Mouse (Mus musculus) forebrain, embryonic 16.5 days (tissue): ENCODE data around the gene Prrc2b. TPM values are rescaled to one million over a fixed set of nuclear protein-coding genes. Genes with fewer than 3 reads are reported as not detected.

ENCODE experiments used
- ATAC-seq: fragments of 200-750 bp; cut with Nextera tagmentation; 2 replicates; pipeline ENCODE4 v1.8.0; 2017; ENCODE audit warnings: mild to moderate bottlenecking, moderate library complexity
- H3K27ac ChIP-seq: fragments of 300-500 bp; sonication (generic); 2 replicates; pipeline ENCODE4 v1.5.1; 2014; ENCODE audit warnings: low read length, control low read depth
- H3K27me3 ChIP-seq: fragments of 300-500 bp; sonication (generic); replicated peaks from 2 replicates; pipeline ENCODE4 v1.6.1; 2014; ENCODE audit warnings: low read length; ENCODE audit not compliant: control insufficient read depth, insufficient read depth
- H3K36me3 ChIP-seq: fragments of 300-500 bp; sonication (generic); 2 replicates; pipeline ENCODE4 v1.6.1; 2014; ENCODE audit not compliant: control insufficient read depth, insufficient read depth
- H3K4me1 ChIP-seq: fragments of 300-500 bp; sonication (generic); replicated peaks from 2 replicates; pipeline ENCODE4 v1.6.1; 2014; ENCODE audit warnings: low read length; ENCODE audit not compliant: control insufficient read depth, insufficient read depth
- H3K4me2 ChIP-seq: fragments of 300-500 bp; sonication (generic); 2 replicates; pipeline ENCODE4 v1.6.1; 2014; ENCODE audit warnings: mild to moderate bottlenecking, low read length, control low read depth
- H3K4me3 ChIP-seq: fragments of 300-500 bp; sonication (generic); replicated peaks from 2 replicates; pipeline ENCODE4 v1.5.1; 2014; ENCODE audit warnings: mild to moderate bottlenecking, low read length, control low read depth
- H3K9ac ChIP-seq: fragments of 300-500 bp; sonication (generic); replicated peaks from 2 replicates; pipeline ENCODE4 v1.6.1; 2014; ENCODE audit warnings: low read depth, low read length, control low read depth
- H3K9me3 ChIP-seq: fragments of 300-500 bp; sonication (generic); 2 replicates; pipeline ENCODE4 v1.6.1; 2016; ENCODE audit warnings: low read length; ENCODE audit not compliant: control insufficient read depth
- WGBS: fragments of 180-500 bp; shearing (Covaris S2); extraction: QIAGEN DNeasy Blood & Tissue Kit; methylation state at CpG from one replicate; pipeline ENCODE4 v1.1.7; 2014; 5-methylcytosine and 5-hydroxymethylcytosine counted together
- polyA plus RNA-seq: library from polyadenylated mRNA; unstranded; fragments of >200 nt; fragmentation: Nextera tagmentation; extraction: Ambion mirVana; gene quantifications from 2 replicates; pipeline ENCODE4 v1.2.1, GENCODE M21; 2015

Prrc2b gene
- polyA plus RNA-seq, 1 experiment from 2014 or later = 84.7 TPM

- Histone ChIP-seq H3K9me3 (no peaks in the 10 kb centered on the region), H3K36me3 (peaks cover 83% of the 10 kb centered on the region), H3K27me3 (no peaks in the 10 kb centered on the region), H3K27ac (no peak overlapping the region), H3K4me2 (no peak overlapping the region), H3K4me3 (no peak overlapping the region), H3K4me1 (no peaks in the 10 kb centered on the region), H3K9ac (no peak overlapping the region)
- no peak for ATAC-seq
- WGBS = 87% methylated on average over 11 of the region's 11 CpGs
Observed at GRCm38 (mm10) chr2:32218541-32219334, 67.9 kb downstream of the Prrc2b start.

GRCm38 (mm10) chr2:32219501-32219900 is 68.6 kb downstream of the Prrc2b start:
- Histone ChIP-seq H3K27me3 (no peaks in the 10 kb centered on the region), H3K9me3 (no peaks in the 10 kb centered on the region), H3K4me3 (no peak overlapping the region), H3K9ac (no peak overlapping the region), H3K36me3 (peaks cover 86% of the 10 kb centered on the region), H3K4me2 (no peak overlapping the region), H3K27ac (no peak overlapping the region), H3K4me1 (no peaks in the 10 kb centered on the region)
- ATAC-seq = no peak
- WGBS = 94% methylated on average over 14 of the region's 14 CpGs

- ATAC-seq = no peak
- no peak overlapping the region for H3K9ac ChIP-seq
- H3K27ac ChIP-seq = no peak overlapping the region
- H3K4me3 ChIP-seq = no peak overlapping the region
- H3K4me2 ChIP-seq = no peak overlapping the region
- no peaks in the 10 kb centered on the region for H3K27me3 ChIP-seq
- H3K36me3 ChIP-seq = peaks cover 84% of the 10 kb centered on the region
- no peaks in the 10 kb centered on the region for H3K4me1 ChIP-seq
- H3K9me3 ChIP-seq = no peaks in the 10 kb centered on the region
- 91% methylated on average over 6 of the region's 6 CpGs for WGBS
Observed at GRCm38 (mm10) chr2:32220021-32220420, 69.1 kb downstream of the Prrc2b start.

DNA sequence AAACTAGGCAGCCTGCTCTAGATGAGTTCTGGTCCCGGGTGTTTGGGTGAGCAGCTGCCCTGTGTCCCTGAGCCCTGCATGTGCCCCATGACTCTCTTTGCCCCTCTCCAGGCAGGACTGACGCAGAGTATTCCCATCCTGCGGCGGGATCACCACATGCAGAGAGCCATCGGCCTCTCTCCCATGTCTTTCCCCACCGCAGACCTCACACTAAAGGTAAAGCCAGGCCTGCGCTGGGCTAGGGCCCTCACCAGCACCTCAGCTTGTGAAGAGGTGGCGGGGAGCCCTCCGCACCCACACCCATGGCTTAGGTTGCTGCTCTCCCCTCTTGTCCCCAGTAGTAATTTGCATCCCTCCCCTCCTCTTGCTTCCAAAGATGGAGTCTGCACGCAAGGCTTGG is 70.1 kb downstream of the Prrc2b start:
- Histone ChIP-seq H3K4me2 (no peak overlapping the region), H3K27me3 (no peaks in the 10 kb centered on the region), H3K9ac (no peak overlapping the region), H3K4me3 (no peak overlapping the region), H3K4me1 (no peaks in the 10 kb centered on the region), H3K36me3 (peaks cover 79% of the 10 kb centered on the region), H3K27ac (no peak overlapping the region), H3K9me3 (no peaks in the 10 kb centered on the region)
- ATAC-seq = no peak
- 95% methylated on average over 10 of the region's 10 CpGs for WGBS

- ATAC-seq = no peak
Observed at GRCm38 (mm10) chr2:32221577-32221976, 70.7 kb downstream of the Prrc2b start.

DNA sequence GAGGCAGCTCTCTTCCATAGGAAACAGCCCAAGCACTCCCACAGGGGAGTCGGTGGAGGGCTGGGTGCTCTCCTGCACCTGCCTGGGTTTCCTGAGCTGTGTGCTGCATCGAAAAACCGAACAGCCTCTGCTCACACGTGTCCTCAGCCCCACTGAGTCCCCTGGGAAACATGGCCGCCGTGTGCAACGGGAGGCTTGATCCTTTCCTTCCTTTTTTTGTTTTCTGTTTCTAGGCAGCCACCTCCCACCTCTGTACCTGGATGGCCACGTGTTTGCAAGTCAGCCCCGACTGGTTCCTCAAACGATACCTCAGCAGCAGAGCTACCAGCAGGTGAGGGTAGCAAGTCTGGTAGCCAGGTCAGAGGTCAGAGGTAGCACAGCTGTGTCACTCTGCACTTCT is 71.2 kb downstream of the Prrc2b start:
- 87% methylated on average over 10 of the region's 10 CpGs for WGBS
- ATAC-seq = no peak
- Histone ChIP-seq H3K4me3 (no peak overlapping the region), H3K27me3 (no peaks in the 10 kb centered on the region), H3K9ac (no peak overlapping the region), H3K4me1 (no peaks in the 10 kb centered on the region), H3K27ac (no peak overlapping the region), H3K9me3 (no peaks in the 10 kb centered on the region), H3K4me2 (no peak overlapping the region), H3K36me3 (peaks cover 80% of the 10 kb centered on the region)

More at GRCm38 (mm10) chr2:32221577-32221976, 70.7 kb downstream of the Prrc2b start:
- Histone ChIP-seq H3K4me1 (no peaks in the 10 kb centered on the region), H3K9me3 (no peaks in the 10 kb centered on the region), H3K9ac (no peak overlapping the region), H3K4me2 (no peak overlapping the region), H3K36me3 (peaks cover 80% of the 10 kb centered on the region), H3K4me3 (no peak overlapping the region), H3K27ac (no peak overlapping the region), H3K27me3 (no peaks in the 10 kb centered on the region)
- 88% methylated on average over 7 of the region's 7 CpGs for WGBS

- peak overlapping the region; percentile 79 for H3K4me2 ChIP-seq
- H3K36me3 ChIP-seq = peaks cover 14% of the 10 kb centered on the region
- H3K4me3 ChIP-seq = peak overlapping the region; percentile 63
- H3K9ac ChIP-seq = no peak overlapping the region
- no peaks in the 10 kb centered on the region for H3K9me3 ChIP-seq
- no peaks in the 10 kb centered on the region for H3K27me3 ChIP-seq
- H3K4me1 ChIP-seq = peaks cover 22% of the 10 kb centered on the region
- no peak overlapping the region for H3K27ac ChIP-seq
- ATAC-seq = no peak
- WGBS = 41% methylated on average over 7 of the region's 7 CpGs
Observed at GRCm38 (mm10) chr2:32235433-32235832, 84.6 kb downstream of the Prrc2b start.

- Histone ChIP-seq H3K27me3 (no peaks in the 10 kb centered on the region), H3K4me1 (peaks cover 22% of the 10 kb centered on the region), H3K4me2 (peak within 1 kb of the TSS; percentile 79), H3K9ac (peak within 1 kb of the TSS; percentile 70), H3K9me3 (no peaks in the 10 kb centered on the region), H3K4me3 (peak within 1 kb of the TSS; percentile 63), H3K27ac (peak within 1 kb of the TSS; percentile 84), H3K36me3 (peaks cover 12% of the 10 kb centered on the region)
- 1% methylated on average over 54 of the region's 54 CpGs for WGBS
- peak; percentile 92 for ATAC-seq
Observed at GRCm38 (mm10) chr2:32235886-32236759, 85.2 kb downstream of the Prrc2b start, which contains the start of gene Pomt1. Pomt1 (plus strand) TSS chr2:32236590.

DNA sequence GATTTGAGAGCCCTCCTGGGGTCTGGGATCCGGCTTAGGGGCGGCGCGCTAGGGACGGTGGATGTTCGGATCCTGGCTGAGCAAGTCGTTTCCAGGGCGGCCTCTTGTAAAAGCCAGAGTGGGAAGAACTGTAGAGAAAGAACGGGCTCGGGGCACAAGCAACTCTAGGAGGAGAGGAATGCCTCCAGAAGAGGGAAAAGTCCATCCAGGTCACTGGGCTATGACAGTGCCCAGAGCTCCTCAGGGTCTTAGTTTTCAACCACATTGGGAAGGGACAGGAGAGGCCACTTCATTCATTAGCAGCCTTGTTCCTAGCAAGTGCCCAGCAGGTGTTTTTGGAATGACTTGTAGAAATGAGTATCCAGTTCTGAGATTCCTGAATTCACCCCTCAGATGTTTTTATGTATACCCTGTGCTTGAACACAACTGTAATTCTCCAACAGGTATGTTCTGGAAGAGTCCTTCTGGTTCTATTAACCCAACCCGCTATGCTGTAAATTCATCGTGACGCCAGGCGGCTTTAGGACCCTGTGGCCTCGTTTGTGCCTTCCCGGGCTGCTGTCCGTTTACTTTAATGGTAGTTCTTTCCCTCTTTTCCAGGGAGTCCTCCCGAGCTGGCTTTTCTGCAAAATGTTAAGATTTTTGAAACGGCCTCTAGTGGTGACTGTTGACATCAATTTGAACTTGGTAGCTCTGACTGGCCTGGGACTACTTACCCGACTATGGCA is 86.0 kb downstream of the Prrc2b start:
- no peaks in the 10 kb centered on the region for H3K9me3 ChIP-seq
- peaks cover 22% of the 10 kb centered on the region for H3K4me1 ChIP-seq
- peak overlapping the region; percentile 70 for H3K9ac ChIP-seq
- H3K27me3 ChIP-seq = no peaks in the 10 kb centered on the region
- peaks cover 4% of the 10 kb centered on the region for H3K36me3 ChIP-seq
- WGBS = 0% methylated on average over 20 of the region's 20 CpGs
- peak overlapping the region; percentile 63 for H3K4me3 ChIP-seq
- peak overlapping the region; percentile 79 for H3K4me2 ChIP-seq
- peak; percentile 47 for ATAC-seq
- H3K27ac ChIP-seq = peak overlapping the region; percentile 46
